Mouse (Mus musculus) brain, embryonic 18.5 days (tissue): ENCODE results near the gene Stag1.

ENCODE experiments used
- DNase-seq: peaks from one replicate; pipeline ENCODE4 v3.0.0-alpha.2; 2012; ENCODE audit warnings: low read depth, low spot score

Stag1 gene

DNA sequence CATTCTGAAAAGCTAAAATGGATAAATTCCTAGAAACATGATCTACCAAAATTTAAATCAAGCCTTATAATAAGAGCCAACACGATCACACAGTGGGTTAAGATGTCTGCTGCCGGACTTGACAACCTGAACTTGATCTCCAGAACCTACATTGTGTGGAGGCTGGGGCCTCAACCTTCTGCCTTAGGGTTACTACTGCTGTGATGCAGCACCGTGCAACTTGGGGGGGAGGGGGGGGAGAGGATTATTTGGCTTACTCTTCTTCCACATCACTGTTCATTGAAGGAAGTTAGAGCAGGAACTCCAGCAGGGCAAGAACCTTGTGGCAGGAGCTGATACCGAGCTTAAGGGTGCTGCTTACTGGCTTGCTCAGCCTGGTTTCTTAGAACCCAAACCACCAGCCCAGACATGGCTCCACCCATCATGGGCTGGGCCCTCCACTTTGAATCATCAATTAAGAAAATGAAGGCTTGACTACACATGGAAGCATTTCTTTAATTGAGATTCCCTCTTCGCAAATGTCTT lies 365.4 kb downstream of the Stag1 start:
- no peak for DNase-seq

DNA sequence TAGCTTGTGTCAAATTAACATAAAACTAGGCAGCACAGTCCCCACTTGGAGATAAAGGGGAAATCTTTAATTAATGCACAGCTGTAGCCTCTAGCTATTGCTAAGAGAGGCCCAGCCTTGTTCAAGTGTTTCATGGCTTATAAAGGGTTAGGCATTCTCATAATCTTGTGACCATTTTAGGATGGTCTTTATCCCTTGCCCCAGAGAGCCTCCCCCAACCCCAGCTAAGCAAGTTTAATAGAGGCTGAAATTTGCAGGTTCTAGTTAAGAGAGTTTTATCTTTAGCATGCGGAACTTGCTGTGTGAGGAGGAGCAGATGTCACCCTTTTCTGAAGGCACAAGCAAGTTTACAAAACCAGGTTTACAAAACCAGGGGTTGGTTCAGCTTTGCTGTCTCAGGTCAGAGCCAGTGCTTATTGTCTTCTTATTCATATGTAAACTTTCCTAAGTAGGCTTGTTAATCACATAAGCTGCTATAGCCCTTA lies 365.9 kb downstream of the Stag1 start:
- no peak for DNase-seq

DNA sequence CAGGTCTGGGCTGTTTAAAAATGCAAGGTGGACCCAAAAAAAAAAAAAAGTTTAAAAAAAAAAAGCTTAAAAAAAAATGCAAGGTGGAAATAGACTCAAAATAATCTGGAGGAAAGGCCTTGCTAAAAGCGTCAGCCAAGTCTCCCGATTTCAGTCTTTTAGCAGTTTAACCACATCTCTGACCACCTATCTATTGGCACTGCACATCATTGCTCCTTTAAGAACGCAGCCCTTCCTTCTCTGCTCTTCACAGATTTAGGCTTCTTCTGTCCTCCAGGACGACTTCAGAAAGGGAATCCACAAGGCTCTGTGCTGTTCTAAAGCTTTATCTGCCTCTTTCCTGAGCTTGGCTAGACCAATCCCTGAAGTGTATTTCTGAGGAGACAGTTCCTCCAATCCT lies 366.5 kb downstream of the Stag1 start:
- no peak for DNase-seq

DNA sequence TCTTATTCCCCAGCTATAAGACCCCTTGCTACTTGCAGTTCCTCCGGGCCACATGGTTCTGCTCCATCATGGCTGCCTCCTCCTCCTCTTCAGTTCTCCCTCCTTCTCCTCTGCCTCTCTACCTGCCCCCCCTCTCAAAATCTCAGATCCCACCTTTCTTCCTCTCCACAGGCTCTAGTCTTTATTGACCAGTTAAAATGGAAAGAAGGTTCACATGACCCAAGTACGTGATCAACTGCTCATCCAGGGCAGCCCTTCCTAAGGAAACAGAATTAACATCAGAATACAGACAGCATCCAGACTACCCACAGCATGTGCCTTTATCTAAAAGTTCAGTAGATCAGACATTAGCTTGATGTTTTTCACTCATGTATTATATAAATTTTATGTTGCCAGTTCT lies 371.9 kb downstream of the Stag1 start:
- no peak for DNase-seq

- DNase-seq = no peak
Measured at GRCm38 (mm10) chr9:100978666-100979065, 381.1 kb downstream of the Stag1 start.

DNA sequence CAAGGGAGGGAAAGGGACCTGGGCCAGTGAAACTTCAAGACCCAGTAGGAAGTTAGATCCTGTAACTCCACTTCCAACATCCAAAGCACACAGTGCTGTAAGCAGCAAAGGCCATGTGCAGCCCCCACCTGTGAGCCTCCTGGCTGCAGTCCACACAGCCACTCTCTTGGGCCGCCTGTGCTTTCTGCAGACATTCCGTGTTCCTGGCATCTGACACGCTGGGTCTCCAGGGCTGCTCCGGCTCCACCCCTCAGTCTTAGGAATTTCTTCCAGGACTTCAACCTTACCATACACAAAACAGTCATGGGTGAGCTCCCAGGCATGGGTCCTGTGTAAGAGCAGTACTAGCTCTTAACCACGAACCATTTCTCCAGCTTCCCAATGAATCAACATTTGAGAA lies 381.7 kb downstream of the Stag1 start:
- no peak for DNase-seq

GRCm38 (mm10) chr9:100982786-100983185 lies 385.2 kb downstream of the Stag1 start:
- no peak for DNase-seq

- DNase-seq = no peak
Measured at GRCm38 (mm10) chr9:100984381-100985310, 387.0 kb downstream of the Stag1 start.

- DNase-seq = no peak
Measured at GRCm38 (mm10) chr9:100987006-100987405, 389.4 kb downstream of the Stag1 start.

- no peak for DNase-seq
Measured at GRCm38 (mm10) chr9:100987850-100988249, 390.3 kb downstream of the Stag1 start.

GRCm38 (mm10) chr9:100990609-100991008 lies 393.0 kb downstream of the Stag1 start:
- DNase-seq = no peak

DNA sequence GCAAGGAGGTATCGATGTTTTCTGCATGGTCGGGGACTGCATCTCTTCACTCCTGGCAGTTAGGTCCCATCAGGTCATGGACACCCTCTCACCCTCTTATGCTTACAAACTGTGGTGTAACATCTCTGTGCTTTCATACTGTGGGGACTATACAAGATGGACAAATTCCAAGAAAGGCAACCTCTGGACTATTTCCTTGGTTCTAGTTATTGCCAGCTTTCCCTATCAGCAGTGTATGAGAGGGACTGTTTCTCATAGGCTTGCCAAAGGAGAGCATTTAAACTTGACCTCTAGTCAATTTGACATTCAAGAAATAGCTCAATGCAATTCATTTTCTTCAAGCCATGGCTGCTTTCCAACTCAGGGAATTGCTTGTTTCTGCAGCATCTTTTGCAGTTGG lies 393.7 kb downstream of the Stag1 start:
- no peak for DNase-seq

DNA sequence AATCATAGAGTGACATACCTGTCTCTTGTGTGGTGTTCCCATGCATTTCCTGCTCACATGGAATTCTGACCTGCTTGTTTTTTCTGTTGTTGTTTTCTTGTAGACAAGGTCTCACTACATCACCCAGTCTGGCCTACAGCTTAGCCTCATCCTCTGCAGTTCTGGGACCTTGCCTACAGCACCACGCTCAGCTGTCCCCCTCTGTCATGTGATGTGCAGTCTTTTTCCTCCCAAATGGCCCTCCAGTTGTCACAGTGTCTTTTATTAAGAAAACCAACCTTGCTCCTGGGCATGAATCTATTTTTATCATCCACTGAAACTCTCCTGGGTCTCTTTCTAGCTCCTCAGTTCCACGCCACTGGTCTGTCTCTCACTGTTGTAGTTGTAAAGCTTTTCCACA lies 394.6 kb downstream of the Stag1 start:
- DNase-seq = no peak

GRCm38 (mm10) chr9:100993937-100994336 lies 396.3 kb downstream of the Stag1 start:
- no peak for DNase-seq

GRCm38 (mm10) chr9:100997138-100997537 lies 399.5 kb downstream of the Stag1 start:
- no peak for DNase-seq

DNA sequence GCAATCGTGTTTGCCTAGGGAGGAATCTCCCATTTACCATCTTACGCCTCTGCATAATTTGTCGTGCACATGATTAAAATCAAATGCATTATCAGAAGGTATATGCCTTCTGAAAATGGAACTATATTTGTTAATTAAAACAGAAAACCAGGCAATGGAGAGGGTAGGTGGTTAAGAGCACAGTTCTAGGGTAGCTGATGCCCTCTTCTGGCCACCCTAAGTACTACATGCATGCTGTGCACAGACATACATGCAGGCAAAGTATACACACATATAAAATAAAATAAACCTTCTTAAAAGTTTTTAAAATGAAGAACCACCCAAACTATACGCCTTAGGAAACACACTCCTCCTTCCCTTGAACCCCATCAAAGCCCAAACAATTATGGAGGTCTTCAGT lies 404.5 kb downstream of the Stag1 start:
- DNase-seq = no peak

- DNase-seq = no peak
Measured at GRCm38 (mm10) chr9:101002841-101003240, 405.2 kb downstream of the Stag1 start.

DNA sequence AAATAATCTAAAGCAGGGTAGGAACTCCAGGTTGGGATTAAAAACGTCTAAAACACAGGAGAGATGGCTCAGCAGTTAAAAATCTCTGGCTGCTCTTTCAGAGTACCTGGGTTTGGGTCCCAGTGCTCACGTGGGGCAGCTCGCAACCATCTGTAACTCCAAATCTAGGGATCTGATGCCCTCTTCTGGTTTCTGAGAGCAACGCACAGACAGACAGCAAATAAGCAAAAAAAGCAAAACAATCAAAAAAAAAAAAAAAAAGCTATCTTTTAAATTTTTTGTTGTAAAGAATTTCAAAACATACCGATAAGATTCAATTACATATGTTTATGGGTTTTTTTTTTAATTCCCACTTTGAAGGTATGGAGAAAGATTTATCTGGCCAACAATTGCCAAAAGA lies 405.7 kb downstream of the Stag1 start:
- DNase-seq = no peak

DNA sequence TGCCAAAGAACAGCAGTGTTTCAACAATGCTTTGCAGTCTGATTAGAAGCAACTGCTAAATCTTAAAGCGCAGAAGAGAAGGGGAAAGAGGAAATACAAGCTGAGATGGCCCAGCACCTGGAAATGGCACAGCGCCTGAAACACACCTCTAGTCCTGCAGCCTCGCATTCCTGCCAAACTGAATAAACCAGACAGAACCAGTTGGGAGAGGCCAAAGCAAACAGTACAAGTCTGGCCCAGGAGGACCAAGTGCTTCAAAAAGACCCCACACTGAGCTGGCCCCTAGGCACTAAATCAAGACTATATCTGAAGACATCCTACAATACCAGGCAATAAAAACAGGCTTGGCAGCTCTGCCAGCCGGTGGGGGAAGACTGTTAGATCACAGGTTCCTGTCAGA lies 408.3 kb downstream of the Stag1 start:
- no peak for DNase-seq
